Mouse (Mus musculus): Measurements from ENCODE around the gene Tpsab1. TPM values are rescaled to one million over a fixed set of nuclear protein-coding genes. Genes with fewer than 3 reads are reported as not detected.

Tpsab1 gene
- total RNA-seq (2015; ENCODE audit: low replicate concordance): not detected in 2 replicates
- not detected in 2 replicates for total RNA-seq (2017; ENCODE audit: low replicate concordance)

- no peak for ATAC-seq (replicated peaks; ENCODE audit: low FRiP score, poor library complexity, severe bottlenecking)
Observed at GRCm38 (mm10) chr17:25345462-25345861, at the start of gene Tpsab1. TSS of gene Tpsab1 (minus strand) at chr17:25345562.

DNA sequence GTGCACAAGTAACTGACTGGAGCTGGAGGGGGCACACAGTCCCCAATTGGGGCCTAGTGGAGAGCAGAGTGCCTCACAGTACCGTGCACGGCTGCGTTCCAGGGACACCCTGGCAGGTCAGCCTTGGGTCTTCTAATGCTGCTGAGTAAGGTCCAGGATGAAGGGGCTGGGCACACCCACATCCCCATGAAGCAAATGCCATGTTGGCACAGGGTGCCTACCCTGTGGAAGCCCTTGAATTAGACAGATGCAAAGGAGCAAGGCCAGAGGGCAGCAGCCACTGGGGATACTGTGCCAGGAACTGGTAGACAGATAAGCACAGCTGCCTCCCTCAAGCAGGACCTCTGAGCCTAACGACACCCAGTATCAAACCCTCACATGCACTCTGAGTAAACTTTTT is 49.2 kb upstream of the Tpsab1 start:
- ATAC-seq (replicated peaks; ENCODE audit: low FRiP score, poor library complexity, severe bottlenecking): no peak

DNA sequence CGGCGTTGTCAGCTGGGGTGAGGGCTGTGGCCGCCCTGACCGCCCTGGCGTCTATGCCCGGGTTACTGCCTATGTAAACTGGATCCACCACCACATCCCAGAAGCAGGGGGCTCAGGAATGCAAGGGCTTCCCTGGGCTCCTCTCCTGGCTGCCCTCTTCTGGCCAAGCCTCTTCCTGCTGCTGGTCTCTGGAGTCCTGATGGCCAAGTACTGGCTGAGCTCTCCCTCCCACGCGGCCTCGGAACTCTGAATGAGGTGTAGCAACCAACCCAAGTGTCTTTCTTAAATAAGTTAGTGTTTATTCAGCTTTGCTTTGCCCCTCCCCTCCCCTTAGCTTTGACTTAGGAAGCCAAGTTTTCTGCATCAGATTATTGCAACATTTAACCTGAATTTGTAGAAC is 28.6 kb upstream of the Tpsab1 start:
- no peak for ATAC-seq (replicated peaks; ENCODE audit: low FRiP score, poor library complexity, severe bottlenecking)

- ATAC-seq (replicated peaks; ENCODE audit: low FRiP score, poor library complexity, severe bottlenecking): no peak
Observed at GRCm38 (mm10) chr17:25372491-25372890, 27.1 kb upstream of the Tpsab1 start.

GRCm38 (mm10) chr17:25368973-25369372 is 23.6 kb upstream of the Tpsab1 start, which contains the start of gene Tpsg1:
TSS of gene Tpsg1 (plus strand) at chr17:25369273.
- no peak for ATAC-seq (replicated peaks; ENCODE audit: low FRiP score, poor library complexity, severe bottlenecking)

GRCm38 (mm10) chr17:25366005-25366404 is 20.6 kb upstream of the Tpsab1 start, which contains the start of gene Tpsb2:
TSS of gene Tpsb2 (plus strand) at chr17:25366305.
- ATAC-seq (replicated peaks; ENCODE audit: low FRiP score, poor library complexity, severe bottlenecking): no peak

GRCm38 (mm10) chr17:25363726-25364125 is 18.4 kb upstream of the Tpsab1 start:
- 0 out of 2 replicates have a peak, but pooled peaks have one; percentile 51 for ATAC-seq (replicated peaks; ENCODE audit: low FRiP score, poor library complexity, severe bottlenecking)

GRCm38 (mm10) chr17:25361291-25361690 is 15.9 kb upstream of the Tpsab1 start:
- ATAC-seq (replicated peaks; ENCODE audit: low FRiP score, poor library complexity, severe bottlenecking): no peak

DNA sequence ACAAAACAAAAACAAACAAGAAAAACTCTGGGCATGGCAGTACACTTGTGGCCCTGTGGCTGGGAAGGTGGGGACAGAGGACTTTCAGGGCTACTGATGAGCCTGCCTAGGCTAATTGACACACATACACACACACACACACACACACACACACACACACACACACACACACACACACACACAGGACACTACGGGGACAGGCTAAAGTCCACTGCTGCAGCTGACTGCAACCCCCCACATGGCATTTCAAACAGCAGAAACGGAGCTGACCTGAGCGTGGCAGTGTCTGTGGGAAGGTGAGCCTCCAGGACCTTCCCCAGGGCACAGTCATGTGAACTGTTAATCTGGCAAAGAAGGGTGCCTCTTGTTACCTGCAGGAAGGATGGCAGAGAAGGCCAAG is 3.9 kb downstream of the Tpsab1 start:
- no peak for ATAC-seq (replicated peaks; ENCODE audit: low FRiP score, poor library complexity, severe bottlenecking)

GRCm38 (mm10) chr17:25340003-25340402 is 5.4 kb downstream of the Tpsab1 start:
- no peak for ATAC-seq (replicated peaks; ENCODE audit: low FRiP score, poor library complexity, severe bottlenecking)

DNA sequence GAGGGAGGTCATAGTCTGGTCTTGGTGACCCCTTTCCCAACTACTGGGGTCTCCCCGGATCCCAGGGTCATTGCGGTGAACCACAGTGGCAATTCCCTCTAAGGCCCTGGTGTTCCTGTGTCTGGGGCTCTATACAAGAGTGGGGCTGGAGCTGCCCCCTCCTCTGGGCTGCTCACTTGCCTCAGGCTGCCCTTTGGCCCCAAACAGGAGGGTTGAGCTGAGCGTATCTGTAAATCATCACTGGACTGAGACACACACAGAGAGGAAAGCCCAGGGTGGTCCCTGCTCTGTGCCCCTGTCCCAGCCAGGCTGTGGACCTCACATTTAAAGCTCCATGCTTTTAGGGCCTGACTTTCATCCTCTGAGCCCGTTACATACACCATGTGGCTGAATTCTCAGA is 7.1 kb downstream of the Tpsab1 start:
- ATAC-seq (replicated peaks; ENCODE audit: low FRiP score, poor library complexity, severe bottlenecking): no peak

- no peak for ATAC-seq (replicated peaks; ENCODE audit: low FRiP score, poor library complexity, severe bottlenecking)
Observed at GRCm38 (mm10) chr17:25333943-25334342, 11.4 kb downstream of the Tpsab1 start.

- no peak for ATAC-seq (replicated peaks; ENCODE audit: low FRiP score, poor library complexity, severe bottlenecking)
Observed at GRCm38 (mm10) chr17:25332321-25332720, 13.0 kb downstream of the Tpsab1 start.

GRCm38 (mm10) chr17:25322930-25323329 is 22.4 kb downstream of the Tpsab1 start:
- ATAC-seq (replicated peaks; ENCODE audit: low FRiP score, poor library complexity, severe bottlenecking): no peak

GRCm38 (mm10) chr17:25320819-25321218 is 24.5 kb downstream of the Tpsab1 start:
- ATAC-seq (replicated peaks; ENCODE audit: low FRiP score, poor library complexity, severe bottlenecking): no peak

- no peak for ATAC-seq (replicated peaks; ENCODE audit: low FRiP score, poor library complexity, severe bottlenecking)
Observed at GRCm38 (mm10) chr17:25318354-25318753, 27.0 kb downstream of the Tpsab1 start, which contains the start of gene Prss29. TSS of gene Prss29 (plus strand) at chr17:25318654.

GRCm38 (mm10) chr17:25308346-25308745 is 37.0 kb downstream of the Tpsab1 start, which contains the start of gene Prss28:
TSS of gene Prss28 (plus strand) at chr17:25308646.
- ATAC-seq (replicated peaks; ENCODE audit: low FRiP score, poor library complexity, severe bottlenecking): no peak

DNA sequence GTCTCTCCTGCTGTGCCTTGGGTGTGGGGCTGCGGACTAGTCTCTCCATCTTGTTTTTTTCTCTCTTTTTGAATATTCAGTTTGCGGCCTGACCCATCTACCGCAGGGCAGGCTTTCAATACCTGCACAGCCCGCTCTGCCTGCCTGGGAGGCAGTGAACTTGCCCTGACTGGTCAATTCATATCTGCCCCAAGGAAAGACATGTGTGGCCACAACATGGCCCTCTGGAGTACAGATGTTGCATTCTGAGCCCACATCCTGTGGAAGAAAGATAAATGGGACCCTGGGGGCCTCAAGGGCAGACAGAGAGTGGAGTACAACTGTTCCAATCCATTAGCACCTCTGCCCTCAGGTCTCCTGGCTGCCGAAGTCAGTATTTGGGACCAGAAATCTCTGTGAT is 47.3 kb downstream of the Tpsab1 start, which contains the start of gene Prss34:
TSS of gene Prss34 (plus strand) at position 301 of the 400 bp plus-strand sequence.
- no peak for ATAC-seq (replicated peaks; ENCODE audit: low FRiP score, poor library complexity, severe bottlenecking)

DNA sequence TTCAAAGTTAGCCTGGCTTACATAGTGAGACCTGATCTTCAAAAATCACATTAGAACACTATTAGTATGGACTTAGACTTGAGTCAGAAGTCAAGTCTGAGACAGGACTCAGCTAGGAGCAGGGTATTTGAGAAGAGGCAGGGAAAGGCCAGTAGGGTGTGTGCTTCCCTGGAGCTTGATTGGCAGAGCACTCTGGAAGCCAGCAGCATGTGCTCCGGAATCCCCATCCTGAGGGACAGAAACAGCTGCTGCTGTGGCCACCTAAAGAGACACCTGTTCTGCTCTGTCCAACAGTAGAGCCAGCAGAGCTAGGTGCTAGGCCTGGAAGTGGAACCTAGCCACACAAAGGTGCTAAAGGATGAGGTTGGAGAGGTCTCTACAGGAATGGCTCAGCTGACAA is 51.3 kb downstream of the Tpsab1 start:
- ATAC-seq (replicated peaks; ENCODE audit: low FRiP score, poor library complexity, severe bottlenecking): no peak

GRCm38 (mm10) chr17:25293495-25293894 is 51.9 kb downstream of the Tpsab1 start:
- no peak for ATAC-seq (replicated peaks; ENCODE audit: low FRiP score, poor library complexity, severe bottlenecking)
